Mouse (Mus musculus) kidney, adult 2 months (tissue): Measurements from ENCODE around the gene Ifnb1.

ENCODE experiments used
- CTCF ChIP-seq: fragments of 200-500 bp; conservative IDR thresholded peaks from 2 replicates; pipeline ENCODE4 v1.5.1; 2011; ENCODE audit warnings: low read depth, mild to moderate bottlenecking, control low read depth, low read length, moderate library complexity, mixed read lengths; ENCODE audit not compliant: insufficient read depth, insufficient read length
- POLR2A ChIP-seq: fragments of 200-500 bp; IDR thresholded peaks from one replicate; pipeline ENCODE4 v1.6.1; 2011; ENCODE audit warnings: low read depth, low read length, control low read depth

GRCm38 (mm10) chr4:88515711-88516211, 6.8 kb downstream of the Ifnb1 start:
- no peak for TF ChIP-seq CTCF
- no peak for TF ChIP-seq POLR2A
